ENCODE assay signal across 8 mouse cellular contexts in genomic region chr10:71422047-71423037, GRCm38 (mm10).
DNase-seq lines count a peak whose midpoint lies in the region; ATAC-seq and TF ChIP-seq lines count a peak whose summit lies in the region.

No protein-coding gene starts in this region.

- no peak overlapping the region for H3K9ac ChIP-seq in forebrain, embryonic 15.5 days (replicated peaks)
- no peak overlapping the region for H3K9ac ChIP-seq in hindbrain, embryonic 11.5 days (ENCODE audit: low read depth, low read length)
- H3K9ac ChIP-seq in midbrain, embryonic 13.5 days (replicated peaks) = no peak overlapping the region

- no peak for TF ChIP-seq POLR2A in spleen, adult 2 months (IDR thresholded peaks at IDR 0.05; ENCODE audit: low read depth, low read length)

- DNase-seq in forebrain, embryonic 10.5 days (ENCODE audit: extremely low spot score, low spot score) = peak; percentile 65
- peak; percentile 76 for DNase-seq in adrenal gland, postnatal 10 days
- peak; percentile 80 for DNase-seq in embryo, embryonic 9.5 days (ENCODE audit: extremely low spot score)
- peak; percentile 88 for DNase-seq in hindbrain, embryonic 11.5 days (ENCODE audit: low spot score)
- peak; percentile 63 to 75 for DNase-seq in left cerebral cortex, adult 2 months (ENCODE audit: extremely low spot score in 1 of 2, low spot score in 2 of 2)
- DNase-seq in spleen, adult 2 months (ENCODE audit: low read depth in 1 of 2, low spot score in 2 of 2) = peak; percentile 3 to 29

- H3K4me2 ChIP-seq in forebrain, embryonic 15.5 days (replicated peaks) = no peak overlapping the region
- no peak overlapping the region for H3K4me2 ChIP-seq in hindbrain, embryonic 11.5 days (replicated peaks; ENCODE audit: low read depth, low read length)
- H3K4me2 ChIP-seq in midbrain, embryonic 13.5 days (replicated peaks) = no peak overlapping the region

- ATAC-seq in forebrain, embryonic 15.5 days (replicated peaks) = no peak; the same call in 1 of the 2 replicates
- ATAC-seq in hindbrain, embryonic 11.5 days (ENCODE audit: low FRiP score) = peak; percentile 56
- peak; percentile 43 for ATAC-seq in midbrain, embryonic 13.5 days

- peak; percentile 92 for TF ChIP-seq CTCF in left cerebral cortex, adult 2 months (IDR thresholded peaks at IDR 0.05)
- peak; percentile 51; the same call in 1 of the 2 replicates for TF ChIP-seq CTCF in spleen, adult 2 months (IDR thresholded peaks at IDR 0.05; ENCODE audit: extremely low read depth, insufficient read depth, insufficient read length, insufficient replicate concordance)

- intact Hi-C loops in left cerebral cortex, adult 2 months (cut with DNase I) = loop anchor here (10.0 kb wide), 2 partner anchors 1232 to 1672 kb away; partner anchors contain the start of genes Pcdh15 and Zwint

- H3K9me3 ChIP-seq in forebrain, embryonic 10.5 days = no peaks in the 10 kb centered on the region
- no peaks in the 10 kb centered on the region for H3K9me3 ChIP-seq in forebrain, embryonic 15.5 days
- H3K9me3 ChIP-seq in hindbrain, embryonic 11.5 days (ENCODE audit: control insufficient read depth, low read length) = no peaks in the 10 kb centered on the region
- H3K9me3 ChIP-seq in midbrain, embryonic 13.5 days = no peaks in the 10 kb centered on the region

- no peaks in the 10 kb centered on the region for H3K36me3 ChIP-seq in forebrain, embryonic 10.5 days (replicated peaks)
- no peaks in the 10 kb centered on the region for H3K36me3 ChIP-seq in forebrain, embryonic 15.5 days
- no peaks in the 10 kb centered on the region for H3K36me3 ChIP-seq in hindbrain, embryonic 11.5 days (ENCODE audit: control insufficient read depth, insufficient read depth, low read length)
- H3K36me3 ChIP-seq in midbrain, embryonic 13.5 days = no peaks in the 10 kb centered on the region
- no peaks in the 10 kb centered on the region for H3K36me3 ChIP-seq in spleen, adult 2 months (ENCODE audit: control insufficient read depth, insufficient read depth, low read length)

- H3K4me3 ChIP-seq in forebrain, embryonic 10.5 days = no peak overlapping the region
- no peak overlapping the region for H3K4me3 ChIP-seq in forebrain, embryonic 15.5 days
- H3K4me3 ChIP-seq in hindbrain, embryonic 11.5 days (ENCODE audit: low read depth, low read length) = no peak overlapping the region
- H3K4me3 ChIP-seq in left cerebral cortex, adult 2 months = no peak overlapping the region
- no peak overlapping the region for H3K4me3 ChIP-seq in midbrain, embryonic 13.5 days (replicated peaks)
- no peak overlapping the region for H3K4me3 ChIP-seq in spleen, adult 2 months (ENCODE audit: extremely low read depth, insufficient read depth, insufficient read length)

- H3K27ac ChIP-seq in forebrain, embryonic 10.5 days = no peak overlapping the region
- H3K27ac ChIP-seq in forebrain, embryonic 15.5 days (replicated peaks) = no peak overlapping the region
- H3K27ac ChIP-seq in hindbrain, embryonic 11.5 days (ENCODE audit: low read depth, low read length) = no peak overlapping the region
- no peak overlapping the region for H3K27ac ChIP-seq in left cerebral cortex, adult 2 months
- H3K27ac ChIP-seq in midbrain, embryonic 13.5 days = no peak overlapping the region
- no peak overlapping the region for H3K27ac ChIP-seq in spleen, adult 2 months (ENCODE audit: insufficient read depth, low read length)

- 46% methylated on average over 14 of the region's 14 CpGs for WGBS in forebrain, embryonic 10.5 days
- 40% methylated on average over 14 of the region's 14 CpGs for WGBS in forebrain, embryonic 15.5 days
- 43% methylated on average over 14 of the region's 14 CpGs for WGBS in hindbrain, embryonic 11.5 days
- WGBS in midbrain, embryonic 13.5 days = 44% methylated on average over 14 of the region's 14 CpGs
- WGBS in spleen, adult 2 months = 45% methylated on average over 14 of the region's 14 CpGs

- no peaks in the 10 kb centered on the region for H3K4me1 ChIP-seq in forebrain, embryonic 10.5 days
- peaks cover 14% of the 10 kb centered on the region for H3K4me1 ChIP-seq in forebrain, embryonic 15.5 days
- H3K4me1 ChIP-seq in hindbrain, embryonic 11.5 days (replicated peaks; ENCODE audit: control insufficient read depth, insufficient read depth, low read length) = no peaks in the 10 kb centered on the region
- H3K4me1 ChIP-seq in midbrain, embryonic 13.5 days (replicated peaks) = no peaks in the 10 kb centered on the region
- H3K4me1 ChIP-seq in spleen, adult 2 months (ENCODE audit: control insufficient read depth, insufficient read depth, insufficient read length) = no peaks in the 10 kb centered on the region

- H3K27me3 ChIP-seq in forebrain, embryonic 10.5 days (ENCODE audit: poor library complexity, severe bottlenecking) = no peaks in the 10 kb centered on the region
- no peaks in the 10 kb centered on the region for H3K27me3 ChIP-seq in forebrain, embryonic 15.5 days
- no peaks in the 10 kb centered on the region for H3K27me3 ChIP-seq in hindbrain, embryonic 11.5 days (ENCODE audit: control insufficient read depth, insufficient read depth, low read length)
- no peaks in the 10 kb centered on the region for H3K27me3 ChIP-seq in midbrain, embryonic 13.5 days
- H3K27me3 ChIP-seq in spleen, adult 2 months (ENCODE audit: control insufficient read depth, insufficient read depth, low read length) = no peaks in the 10 kb centered on the region

Comparison
In these comparisons a context has a peak if more than half of its experiments do, and no peak if none do; other contexts are left out.
1. DNase-seq: peak in every context shown above with its lines; median percentile 88 in hindbrain, embryonic 11.5 days; 80 in embryo, embryonic 9.5 days; 76 in adrenal gland, postnatal 10 days; 69 in left cerebral cortex, adult 2 months; 65 in forebrain, embryonic 10.5 days; 16 in spleen, adult 2 months.